Mouse (Mus musculus) cerebellum, adult 9-11 months (tissue): ENCODE data around the gene Efnb1.

ENCODE experiments used
- DNase-seq: peaks from one replicate; pipeline ENCODE4 v3.0.0; 2022

The Efnb1 gene

DNA sequence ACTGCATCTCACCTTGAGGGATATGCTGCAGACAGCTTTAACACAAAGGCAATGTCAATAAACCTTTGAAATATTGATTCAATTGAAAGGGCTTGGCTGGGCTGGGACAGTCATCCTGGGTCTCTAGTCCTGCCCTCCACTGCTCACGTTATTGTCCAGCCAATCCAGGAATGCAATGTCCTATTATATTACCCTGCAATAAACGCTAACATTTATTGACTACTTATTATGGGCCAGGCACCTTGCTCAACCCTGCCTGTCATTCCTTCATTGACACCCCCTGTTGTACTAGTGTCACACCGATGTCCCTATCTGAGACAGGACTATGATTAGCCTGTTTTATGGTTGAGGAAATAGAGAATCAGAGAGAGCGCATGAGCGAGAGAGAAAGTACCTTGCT is 18.4 kb downstream of the Efnb1 start:
- no peak for DNase-seq

DNA sequence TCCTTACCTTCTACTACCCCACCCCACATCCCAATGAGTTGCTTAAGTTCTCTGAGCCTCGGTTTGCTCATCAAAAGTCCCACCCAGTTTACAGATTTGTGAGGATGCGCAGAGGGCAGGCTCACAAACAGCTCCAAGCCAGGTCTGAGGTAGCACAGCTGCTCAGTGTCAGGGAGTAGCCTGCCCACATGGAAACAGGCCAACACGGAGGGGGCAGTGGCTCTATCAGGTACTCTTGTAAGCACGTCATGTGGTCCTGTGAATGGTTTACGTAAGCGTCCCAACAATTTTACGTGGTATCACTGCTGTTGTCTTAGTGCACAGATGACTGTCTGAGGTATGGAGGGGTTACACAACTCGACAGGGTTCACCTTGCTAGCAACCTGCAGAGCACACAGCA is 23.1 kb downstream of the Efnb1 start:
- no peak for DNase-seq

DNA sequence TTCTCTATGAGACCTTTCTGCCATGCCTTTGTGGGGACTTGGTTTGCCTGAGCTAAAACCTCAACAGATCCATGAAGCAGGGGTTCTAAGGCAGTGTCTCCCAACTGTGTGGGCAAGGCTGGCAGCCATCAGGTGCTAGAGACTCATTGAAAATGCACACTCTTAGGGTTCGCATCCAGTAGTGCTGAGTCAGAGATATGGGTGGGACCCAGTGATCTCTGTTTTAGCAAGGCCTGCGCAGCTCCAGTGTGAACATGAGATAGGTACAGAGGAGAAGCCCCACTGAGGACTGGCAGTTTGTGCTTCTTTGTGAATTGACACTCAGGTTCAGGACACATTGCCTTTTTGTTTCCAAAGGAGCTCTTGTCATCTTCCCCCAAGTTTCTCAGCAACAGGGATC is 28.2 kb downstream of the Efnb1 start:
- DNase-seq = no peak

DNA sequence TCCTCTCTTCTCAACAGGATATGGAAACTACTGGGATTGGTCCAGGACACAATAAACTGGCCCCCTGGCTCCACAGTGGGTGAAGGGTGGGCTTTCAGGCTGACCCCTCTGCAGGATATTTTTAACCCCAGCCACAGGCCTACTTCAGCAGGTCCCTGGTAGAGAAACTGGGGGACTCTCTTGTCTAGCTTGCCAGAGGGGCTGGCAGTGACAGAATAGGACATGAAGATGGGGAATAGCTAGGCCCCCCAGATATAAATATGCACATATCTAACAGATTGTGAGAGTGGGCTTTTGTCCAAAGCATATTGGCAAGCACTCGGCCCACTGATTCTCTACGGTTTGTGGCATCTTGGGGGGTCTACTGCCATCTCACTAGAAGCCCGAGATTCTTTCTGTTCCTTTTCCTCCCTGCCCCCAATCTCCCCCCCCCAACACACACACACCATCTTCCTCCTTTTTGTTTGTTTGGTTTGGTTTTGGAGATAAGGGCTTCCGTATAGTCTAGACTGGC is 29.0 kb downstream of the Efnb1 start:
- DNase-seq = no peak

DNA sequence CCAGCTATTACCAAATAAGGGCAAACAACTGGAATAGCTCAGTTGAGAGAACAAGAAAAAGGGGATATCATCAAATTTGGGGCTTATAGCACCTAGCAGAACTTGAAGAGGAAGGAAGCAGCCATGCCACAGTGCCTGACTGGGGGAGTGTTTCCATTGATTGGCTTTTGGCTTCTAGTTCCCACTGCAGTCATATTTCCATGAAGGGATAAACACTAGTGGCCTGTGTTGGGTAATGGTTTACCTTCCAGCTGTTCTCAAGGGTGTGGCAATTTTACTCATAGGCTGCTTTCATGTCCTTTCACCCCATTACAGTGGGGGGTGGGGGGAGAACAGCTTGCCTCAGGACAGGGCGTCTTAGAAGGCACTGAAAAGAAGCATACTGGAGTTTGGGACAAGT is 31.1 kb downstream of the Efnb1 start:
- no peak for DNase-seq

DNA sequence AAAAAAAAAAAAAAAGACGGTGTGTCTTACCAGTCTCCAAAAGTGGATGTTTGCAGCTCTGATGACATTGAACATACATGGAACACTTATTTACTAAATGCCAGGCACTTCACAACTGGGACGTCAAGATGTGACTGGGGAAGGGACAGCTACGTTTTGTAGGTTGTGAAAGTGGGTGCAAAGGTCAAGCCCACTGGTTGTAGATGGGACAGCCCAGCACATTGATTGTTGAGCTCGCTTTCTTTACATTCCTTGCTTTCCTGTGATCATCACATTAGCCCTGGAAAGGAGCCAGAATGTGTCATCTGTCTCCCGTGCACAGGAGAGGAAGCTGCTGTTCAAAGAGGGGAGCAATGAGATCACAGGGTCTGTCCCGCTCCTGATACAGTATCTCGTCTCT is 31.6 kb downstream of the Efnb1 start:
- no peak for DNase-seq

DNA sequence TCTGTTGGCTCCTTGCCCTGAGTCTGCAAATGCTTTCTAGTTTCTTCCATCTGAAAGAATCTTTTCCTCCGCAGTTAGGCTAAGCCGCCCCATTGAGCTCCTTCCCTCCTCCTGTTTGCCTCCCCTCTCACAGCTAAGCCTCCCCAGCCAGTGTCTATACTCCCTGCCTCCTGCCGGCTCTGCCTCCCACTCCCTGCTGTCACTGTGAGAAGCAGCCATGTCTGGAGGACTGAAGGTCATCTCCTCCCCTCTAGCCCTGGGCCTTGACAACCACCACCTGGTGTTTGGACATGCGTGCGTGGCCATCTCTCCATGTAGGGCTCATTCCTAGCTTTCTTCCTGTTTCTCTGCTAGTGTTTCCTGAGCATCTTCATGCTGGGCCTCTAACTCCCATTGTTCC is 36.4 kb downstream of the Efnb1 start:
- no peak for DNase-seq

DNA sequence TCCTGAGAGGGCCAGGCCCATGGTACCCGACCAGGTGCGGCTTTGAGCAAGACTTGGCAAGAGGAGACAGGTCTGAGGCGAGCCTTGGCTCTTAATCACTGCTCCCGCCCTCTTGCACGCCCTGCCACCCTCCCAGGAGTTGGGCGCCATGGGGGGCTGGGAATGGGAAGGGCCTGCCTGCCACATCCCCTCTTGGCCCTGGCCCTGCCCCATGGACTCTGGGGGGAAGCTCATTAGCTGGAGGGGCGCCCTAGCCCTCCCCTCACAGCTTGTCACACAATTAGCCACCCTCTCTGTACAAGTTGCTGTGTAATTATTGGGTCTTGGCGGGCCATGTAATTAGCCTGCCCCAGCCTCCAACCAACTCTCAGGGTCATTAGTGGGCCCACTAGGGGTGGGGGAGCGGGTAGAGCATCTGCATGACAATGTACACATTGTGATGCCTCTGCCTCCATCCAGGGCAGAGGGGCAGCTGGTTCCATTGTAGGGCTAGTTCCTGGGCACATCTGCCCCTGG is 49.2 kb downstream of the Efnb1 start:
- no peak for DNase-seq

DNA sequence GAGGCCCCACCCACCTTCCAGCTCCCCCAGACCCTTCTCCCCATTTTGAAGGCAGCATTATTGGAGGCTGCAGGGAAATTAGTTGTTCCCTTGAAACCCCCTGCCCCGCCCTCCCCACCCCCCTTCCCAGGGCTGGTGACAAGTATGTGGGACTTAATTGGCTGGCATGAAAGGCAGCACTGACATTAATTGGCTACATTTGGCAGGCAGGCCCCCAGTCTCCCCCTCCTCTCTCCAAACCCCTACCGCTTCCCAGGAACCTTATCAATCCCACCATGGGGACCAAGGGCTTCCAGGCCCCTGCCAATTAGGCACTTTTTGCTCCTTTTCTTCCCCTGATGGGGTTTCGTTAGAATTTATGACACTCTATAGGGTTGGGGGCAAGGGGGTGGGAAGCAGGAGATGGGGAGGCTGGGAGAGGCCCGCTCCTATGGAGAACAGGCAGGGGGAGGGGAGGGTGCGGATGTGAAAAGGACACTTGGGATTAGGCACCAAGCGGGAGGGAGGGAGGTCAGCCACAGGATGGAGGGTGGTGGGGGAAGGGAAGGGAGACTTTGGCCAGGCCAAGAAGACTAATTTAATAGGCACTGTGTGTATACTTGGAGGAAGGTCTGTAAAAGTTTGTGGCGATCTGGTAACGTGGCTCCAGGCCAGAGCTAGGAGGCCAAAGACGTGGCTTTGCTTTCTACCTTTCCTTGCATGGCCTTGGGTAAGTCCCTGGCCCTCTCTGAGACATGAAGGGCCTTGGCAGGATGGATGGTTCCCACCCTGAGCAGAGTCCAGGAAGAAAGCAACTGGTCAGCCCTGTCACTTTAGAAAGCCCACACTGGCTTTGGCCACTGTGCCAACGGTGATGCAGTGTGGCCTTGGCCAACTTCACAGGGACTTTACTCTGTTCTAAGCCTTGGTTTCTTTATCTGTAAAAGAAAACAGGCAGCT is 50.8 kb downstream of the Efnb1 start:
- no peak for DNase-seq

DNA sequence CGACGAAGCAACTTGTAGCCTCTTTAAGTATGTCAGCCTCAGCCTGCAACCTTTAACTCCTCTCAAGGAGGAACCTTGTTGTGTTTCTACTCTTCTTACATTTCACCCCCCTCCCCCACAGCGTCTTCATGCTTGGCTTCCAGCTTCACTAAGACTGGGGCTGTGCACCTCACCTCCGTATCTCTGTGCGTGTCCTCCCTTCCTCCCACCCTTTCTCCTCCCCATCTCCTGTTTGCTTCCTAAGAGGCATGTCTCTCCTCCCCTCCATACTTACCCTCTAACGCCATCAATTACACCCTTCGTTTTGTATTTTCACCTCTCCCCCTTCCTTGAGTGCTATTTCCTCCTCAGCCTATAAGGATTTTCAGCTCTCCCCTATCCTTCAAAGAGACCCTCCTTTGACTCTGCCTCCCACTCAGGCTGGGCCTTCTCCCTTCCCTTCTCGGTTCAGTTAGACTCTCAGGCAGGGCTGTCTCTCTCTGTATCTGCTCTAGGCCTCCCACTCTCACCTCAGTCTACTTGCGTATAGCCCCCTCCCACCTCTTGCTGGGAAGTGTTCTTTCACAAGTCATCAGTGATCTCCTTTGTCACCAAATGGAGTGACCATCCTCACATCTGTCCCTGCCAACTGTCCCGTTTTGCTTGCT is 55.6 kb downstream of the Efnb1 start:
- DNase-seq = no peak

DNA sequence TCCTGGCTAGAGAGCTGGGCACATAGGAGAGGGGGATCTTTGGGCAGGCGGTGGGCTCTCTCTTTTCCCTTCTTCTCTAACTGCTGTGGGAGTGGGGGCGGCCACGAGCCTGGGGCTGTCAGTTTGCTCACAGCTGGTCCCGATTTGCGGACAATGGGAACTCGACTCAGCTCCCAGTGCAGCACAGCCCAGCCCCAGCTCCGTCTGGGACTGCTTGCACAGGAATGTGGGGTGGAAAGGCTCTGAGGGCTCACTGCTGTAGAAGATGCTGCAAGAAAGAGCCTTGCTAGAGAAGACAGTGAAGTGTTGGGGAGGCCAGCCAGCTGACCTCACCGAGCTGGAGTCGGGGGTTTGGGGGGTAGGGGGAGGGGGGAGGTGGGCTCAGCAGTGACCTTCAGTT is 61.0 kb downstream of the Efnb1 start:
- no peak for DNase-seq

DNA sequence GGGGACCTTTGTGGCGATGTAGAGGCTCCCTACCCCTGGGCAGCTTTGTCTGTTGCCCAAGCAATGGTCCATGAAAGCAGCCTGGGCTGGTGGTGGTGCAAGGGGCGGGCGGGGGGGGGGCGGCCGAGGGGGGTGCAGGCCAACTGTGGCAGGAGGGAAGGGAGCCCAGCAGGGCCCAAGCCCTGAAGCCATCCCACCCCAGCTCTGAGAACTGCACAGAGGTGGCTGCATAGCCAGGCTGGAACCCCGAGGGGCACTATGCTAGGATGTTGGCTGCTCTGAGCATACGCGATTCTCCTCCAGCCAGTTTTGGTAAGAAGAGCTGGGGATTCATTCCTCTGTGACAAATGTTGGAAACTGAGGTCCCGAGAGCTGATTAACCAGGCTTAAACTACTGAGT is 62.6 kb downstream of the Efnb1 start:
- no peak for DNase-seq
